Mouse (Mus musculus) CD4-positive, CD25-positive, alpha-beta regulatory T cell, adult 9 weeks (primary cell): Measurements from ENCODE around the gene Olfr50. TPM values are rescaled to one million over a fixed set of nuclear protein-coding genes. Genes with fewer than 3 reads are reported as not detected.

Experiments used
- polyA plus RNA-seq: library from polyadenylated mRNA; unstranded; fragments of 100-300 nt; shearing (Covaris generic); gene quantifications from one replicate; pipeline ENCODE4 v1.2.1, GENCODE M21; 2017

The Olfr50 gene
- polyA plus RNA-seq, result 0.24 TPM

GRCm38 (mm10) chr2:36790238-36790637 lies at the start of gene Olfr50:
Olfr50 (plus strand) TSS chr2:36790538.

GRCm38 (mm10) chr2:36783976-36784375 lies 6.4 kb upstream of the Olfr50 start, which contains the start of gene Olfr348:
Olfr348 (plus strand) TSS chr2:36784276.

GRCm38 (mm10) chr2:36816932-36817331 lies 26.6 kb downstream of the Olfr50 start, which contains the start of gene Olfr3:
Olfr3 (minus strand) TSS chr2:36817032.

GRCm38 (mm10) chr2:36846010-36846409 lies 55.7 kb downstream of the Olfr50 start, which contains the start of gene Olfr350:
Olfr350 (plus strand) TSS chr2:36846310.

Other genes starting within 250 kb of the Olfr50 start
- gene Olfr344, start 223.9 kb upstream of the Olfr50 start, polyA plus RNA-seq, result not detected
- not detected for gene Olfr345, start 150.5 kb upstream of the Olfr50 start, polyA plus RNA-seq
- gene Olfr346, start 104.8 kb upstream of the Olfr50 start, polyA plus RNA-seq, result not detected
- gene Olfr347, start 58.6 kb upstream of the Olfr50 start, polyA plus RNA-seq, result not detected
- not detected for gene Olfr348, start 6.3 kb upstream of the Olfr50 start, polyA plus RNA-seq
- not detected for gene Olfr3, start 26.5 kb downstream of the Olfr50 start, polyA plus RNA-seq
- gene Olfr350, start 55.8 kb downstream of the Olfr50 start, polyA plus RNA-seq, result not detected
- gene Olfr351, start 72.1 kb downstream of the Olfr50 start, polyA plus RNA-seq, result not detected
- not detected for gene Olfr352, start 77.9 kb downstream of the Olfr50 start, polyA plus RNA-seq
- not detected for gene Olfr353, start 102.4 kb downstream of the Olfr50 start, polyA plus RNA-seq
- gene Olfr354, start 115.1 kb downstream of the Olfr50 start, polyA plus RNA-seq, result not detected
- 0.20 TPM for gene Olfr355, start 138.4 kb downstream of the Olfr50 start, polyA plus RNA-seq
- not detected for gene Olfr356, start 146.6 kb downstream of the Olfr50 start, polyA plus RNA-seq
- gene Olfr357, start 203.3 kb downstream of the Olfr50 start, polyA plus RNA-seq, result not detected
- not detected for gene Olfr358, start 218.8 kb downstream of the Olfr50 start, polyA plus RNA-seq